Mouse (Mus musculus): ENCODE measurements around the gene Bach2. TPM values are rescaled to one million over a fixed set of nuclear protein-coding genes. Genes with fewer than 3 reads are reported as not detected.
A peak's percentile ranks its signal among the peaks of the same experiment; 100 is the strongest.

Bach2 gene
- total RNA-seq, 2 experiments from 2014 or later: 1.9 to 2.8 TPM

DNA sequence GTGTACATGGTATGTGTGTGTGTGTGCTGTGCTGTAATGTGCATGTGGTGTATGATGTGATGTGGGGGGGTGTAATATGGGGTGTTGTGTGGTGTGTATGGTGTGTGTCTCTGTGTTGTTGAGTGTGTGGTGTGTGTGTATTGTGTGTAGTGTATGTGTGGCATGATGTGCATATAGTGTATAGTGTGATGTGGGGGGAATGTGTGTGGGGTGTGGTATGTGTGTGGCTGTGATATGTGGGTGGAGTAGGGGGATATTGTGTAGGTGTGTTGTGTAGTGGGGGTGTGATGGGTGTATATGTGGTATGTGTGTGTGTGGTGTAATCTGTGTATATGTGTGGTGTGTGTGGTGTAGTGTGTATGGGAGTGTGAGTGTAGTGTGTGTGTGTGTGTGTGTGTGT is 15.0 kb upstream of the Bach2 start:
- DNase-seq (ENCODE audit: low spot score in 2 of 2): no peak

GRCm38 (mm10) chr4:32225191-32225590 is 13.4 kb upstream of the Bach2 start:
- DNase-seq (ENCODE audit: low spot score in 2 of 2): no peak

GRCm38 (mm10) chr4:32227970-32228557 is 10.5 kb upstream of the Bach2 start:
- DNase-seq (ENCODE audit: low spot score in 2 of 2): no peak

- no peak for DNase-seq (ENCODE audit: low spot score in 2 of 2)
Observed at GRCm38 (mm10) chr4:32229266-32229665, 9.3 kb upstream of the Bach2 start.

- no peak for DNase-seq (ENCODE audit: low spot score in 2 of 2)
Observed at GRCm38 (mm10) chr4:32231258-32232055, 7.1 kb upstream of the Bach2 start.

GRCm38 (mm10) chr4:32235920-32236705 is 2.5 kb upstream of the Bach2 start:
- no peak for DNase-seq (ENCODE audit: low spot score in 2 of 2)

DNA sequence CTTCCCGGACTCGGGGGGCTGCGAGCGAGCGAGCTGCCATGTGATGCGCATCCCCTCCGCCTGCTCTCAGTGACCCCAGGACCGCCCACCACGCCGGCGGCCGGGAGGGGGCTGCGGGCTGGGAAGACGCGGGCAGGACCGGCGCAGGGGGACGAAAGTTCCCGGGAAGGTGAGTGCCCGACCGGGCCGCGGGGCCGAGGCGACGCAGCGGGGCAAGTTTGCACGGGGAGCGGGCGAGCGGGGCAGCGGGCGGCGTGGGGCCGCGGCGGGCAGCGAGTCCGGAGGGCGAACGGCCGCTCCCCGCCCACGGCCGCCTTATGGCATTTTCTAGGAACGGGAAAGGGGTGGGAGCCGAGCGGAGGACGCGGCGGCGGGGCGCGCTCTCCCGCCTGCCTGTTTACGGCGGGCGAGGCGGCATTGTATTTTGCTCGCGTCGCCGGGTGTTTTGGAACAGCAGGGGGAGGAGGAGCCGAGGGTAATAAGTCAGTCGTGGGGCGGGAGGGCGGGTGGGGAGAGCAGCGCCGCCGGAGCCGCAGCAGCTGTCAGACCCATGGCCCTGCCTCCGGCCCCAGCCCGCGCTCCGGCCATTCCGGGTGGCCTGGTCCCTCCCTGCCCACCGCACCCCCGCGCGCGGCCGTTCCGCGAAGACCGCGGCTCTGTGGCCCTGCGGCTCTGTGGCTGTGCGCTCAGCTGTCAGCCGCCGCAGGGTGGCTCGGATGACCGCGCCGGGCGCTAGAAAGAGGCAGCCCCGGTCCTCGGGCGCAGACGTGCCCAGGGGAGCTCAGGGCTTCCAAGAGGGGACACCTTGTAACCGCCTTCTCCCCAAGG is 531 bp downstream of the Bach2 start:
- peak; percentile 70 to 71 for DNase-seq (ENCODE audit: low spot score in 2 of 2)

- DNase-seq (ENCODE audit: low spot score in 2 of 2): peak in 1 of 2 experiments; percentile 49
Observed at GRCm38 (mm10) chr4:32239749-32240131, 1.1 kb downstream of the Bach2 start.

- DNase-seq (ENCODE audit: low spot score in 2 of 2): no peak
Observed at GRCm38 (mm10) chr4:32240457-32241030, 1.9 kb downstream of the Bach2 start.

- DNase-seq (ENCODE audit: low spot score in 2 of 2): no peak
Observed at GRCm38 (mm10) chr4:32241351-32241980, 2.9 kb downstream of the Bach2 start.

GRCm38 (mm10) chr4:32242122-32242615 is 3.6 kb downstream of the Bach2 start:
- no peak for DNase-seq (ENCODE audit: low spot score in 2 of 2)

DNA sequence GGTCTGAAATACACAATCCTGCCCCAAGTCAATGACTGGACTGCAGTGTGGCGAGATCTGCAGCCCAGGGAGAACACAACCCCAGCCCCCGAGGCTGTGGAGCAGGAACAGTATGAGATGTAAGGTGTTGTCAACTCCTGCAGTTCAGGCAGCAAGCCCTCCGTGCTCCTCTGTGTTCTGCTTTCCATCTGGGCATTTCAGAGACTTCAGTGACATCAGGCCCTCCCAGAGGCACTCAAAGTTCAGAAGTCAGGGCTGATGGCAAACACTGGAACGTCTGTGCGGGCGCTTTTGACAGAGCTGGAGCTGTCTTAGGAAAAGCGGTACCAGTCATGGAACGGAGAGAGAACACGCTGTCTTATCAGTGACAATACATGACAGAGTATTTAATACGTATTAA is 4.9 kb downstream of the Bach2 start:
- no peak for DNase-seq (ENCODE audit: low spot score in 2 of 2)

DNA sequence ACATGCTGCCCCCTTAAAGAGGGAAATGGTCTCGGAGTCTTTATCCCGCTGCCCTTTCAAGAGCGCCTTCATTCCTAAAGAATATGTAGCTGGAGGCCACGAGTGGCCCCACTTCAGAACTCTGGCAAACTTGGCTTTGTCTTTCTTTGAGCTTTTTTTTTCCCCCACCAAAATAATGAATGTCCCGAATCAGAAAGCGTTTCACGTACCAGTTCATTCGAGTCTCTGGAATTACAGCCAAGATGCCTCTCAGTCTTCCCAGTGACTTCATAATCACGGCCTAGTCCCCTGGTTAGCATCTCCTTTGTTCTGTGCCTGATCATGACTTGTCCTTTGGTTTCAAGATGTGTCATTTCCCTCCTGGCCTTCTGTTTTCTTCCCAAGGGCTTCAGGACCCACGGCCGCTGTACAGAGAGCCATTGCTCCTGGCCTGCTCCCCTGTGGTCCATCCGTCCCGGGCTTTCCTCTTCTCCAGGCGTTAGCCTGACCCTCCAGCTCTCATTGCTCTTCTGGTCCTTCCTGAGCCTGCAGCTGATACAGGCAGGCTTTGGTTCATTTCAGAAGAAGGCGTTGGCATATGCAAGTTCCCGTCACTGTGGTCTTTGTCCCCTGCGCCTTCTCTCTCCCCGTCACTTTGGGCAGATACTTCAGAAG is 5.6 kb downstream of the Bach2 start:
- no peak for DNase-seq (ENCODE audit: low spot score in 2 of 2)

DNA sequence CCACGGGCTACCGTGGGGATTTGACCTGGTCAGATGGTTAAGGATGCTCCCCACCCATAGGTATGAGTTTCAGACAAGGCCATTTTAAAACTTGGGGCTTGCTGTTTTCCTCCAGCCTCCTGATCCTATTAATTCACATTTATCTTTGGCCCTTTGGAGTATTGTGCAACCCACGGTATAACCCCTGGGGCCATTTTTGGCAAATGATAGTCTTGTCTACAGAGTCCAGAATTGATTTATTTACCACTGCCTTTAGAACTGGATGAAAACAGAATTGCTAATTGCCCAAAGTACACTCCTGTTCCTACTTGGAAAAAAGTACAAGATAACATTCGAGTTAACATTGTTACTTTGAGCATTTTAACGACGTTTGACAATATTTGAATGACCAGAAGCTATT is 7.0 kb downstream of the Bach2 start:
- no peak for DNase-seq (ENCODE audit: low spot score in 2 of 2)

DNA sequence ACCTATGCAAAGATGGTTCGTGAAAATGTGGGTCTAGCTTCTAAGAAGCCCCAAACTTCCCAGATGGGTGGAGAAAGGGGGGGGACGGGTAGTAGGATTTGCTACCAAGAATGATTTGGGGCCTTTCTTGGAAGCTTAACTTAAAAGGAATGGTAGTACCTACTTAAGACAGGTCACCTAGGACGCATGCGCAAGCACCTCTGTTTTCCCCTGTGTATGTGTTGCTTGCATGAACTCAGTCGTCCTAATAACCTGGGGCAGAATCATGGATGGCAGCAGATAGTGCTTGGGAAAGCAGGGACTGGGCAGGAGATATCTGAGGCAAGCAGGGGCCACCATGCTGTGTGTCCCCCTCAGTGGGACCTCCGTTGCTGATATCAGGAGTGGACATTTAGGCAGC is 7.4 kb downstream of the Bach2 start:
- DNase-seq (ENCODE audit: low spot score in 2 of 2): no peak

DNA sequence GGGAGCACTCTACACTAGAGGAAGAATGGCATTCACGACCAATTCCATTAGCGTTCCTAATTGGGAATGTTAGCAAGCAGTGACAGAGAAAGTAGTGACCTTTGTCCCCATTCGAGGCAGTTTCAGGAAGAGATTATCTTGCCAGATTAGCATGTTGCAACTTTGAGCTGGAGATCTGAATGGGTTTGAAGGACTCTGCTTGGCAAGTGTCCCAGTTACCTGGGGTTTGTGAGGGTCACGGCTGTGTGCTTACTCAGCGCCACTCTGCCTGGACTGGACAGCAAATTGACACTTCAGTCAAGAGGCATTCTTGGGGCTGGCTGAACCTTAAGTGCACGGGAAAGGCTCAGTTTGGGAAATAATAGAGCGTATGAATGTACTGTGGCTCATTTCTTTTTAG is 8.2 kb downstream of the Bach2 start:
- DNase-seq (ENCODE audit: low spot score in 2 of 2): peak in 1 of 2 experiments; percentile 43

GRCm38 (mm10) chr4:32247463-32248113 is 9.0 kb downstream of the Bach2 start:
- no peak for DNase-seq (ENCODE audit: low spot score in 2 of 2)

GRCm38 (mm10) chr4:32248236-32248635 is 9.6 kb downstream of the Bach2 start:
- DNase-seq (ENCODE audit: low spot score in 2 of 2): peak; percentile 84 to 87

DNA sequence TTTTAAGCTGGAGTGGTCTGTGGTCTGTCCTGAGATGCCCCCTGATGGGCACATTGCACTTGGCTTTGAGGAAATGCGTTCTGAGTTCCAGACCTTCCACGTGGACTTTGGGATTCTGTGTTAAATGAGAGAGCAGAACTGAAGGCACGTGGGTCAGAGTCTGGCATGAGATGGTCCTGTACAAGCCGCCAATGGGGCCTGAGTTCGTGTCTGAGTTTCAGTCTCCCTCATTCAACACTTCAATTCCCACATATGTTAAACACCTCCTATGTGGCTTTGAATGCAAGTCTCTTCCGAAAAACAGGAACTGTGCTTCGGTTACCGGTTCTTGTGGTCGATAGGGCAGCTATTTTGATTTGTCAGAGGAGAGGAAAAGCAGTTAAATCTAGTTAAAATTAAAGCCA is 10.4 kb downstream of the Bach2 start:
- no peak for DNase-seq (ENCODE audit: low spot score in 2 of 2)
